Mouse (Mus musculus) embryo, embryonic 11.5 days (tissue): ENCODE results near the gene Pigk.

Experiments used
- DNase-seq: peaks from one replicate; pipeline ENCODE4 v3.0.0-alpha.2; 2012; ENCODE audit warnings: low read depth, low spot score

Pigk gene

GRCm38 (mm10) chr3:152932544-152932943, 218.6 kb downstream of the Pigk start:
- no peak for DNase-seq

- DNase-seq = no peak
Measured at GRCm38 (mm10) chr3:152933737-152934136, 219.8 kb downstream of the Pigk start.

GRCm38 (mm10) chr3:152936313-152936712, 222.4 kb downstream of the Pigk start:
- no peak for DNase-seq

DNA sequence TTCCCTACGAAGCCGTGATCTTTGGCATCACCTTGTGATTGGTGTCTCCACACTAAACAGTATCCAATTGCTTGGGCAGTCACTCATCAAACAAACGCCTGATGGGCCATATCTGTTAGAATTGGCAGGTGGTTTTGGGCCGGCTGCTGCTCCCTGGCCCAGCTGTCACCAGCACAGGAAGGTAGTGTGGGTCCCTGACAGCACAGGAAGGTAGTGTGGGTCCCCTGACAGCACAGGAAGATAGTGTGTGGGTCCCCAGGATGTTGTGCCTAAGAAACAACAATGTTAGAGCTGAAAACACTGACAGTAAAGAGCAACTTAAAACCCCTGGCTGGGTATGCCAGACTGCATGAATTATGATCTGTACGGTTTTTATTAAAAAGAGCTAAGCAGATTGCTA, 227.8 kb downstream of the Pigk start:
- DNase-seq = no peak

GRCm38 (mm10) chr3:152942985-152943384, 229.1 kb downstream of the Pigk start:
- DNase-seq = no peak

DNA sequence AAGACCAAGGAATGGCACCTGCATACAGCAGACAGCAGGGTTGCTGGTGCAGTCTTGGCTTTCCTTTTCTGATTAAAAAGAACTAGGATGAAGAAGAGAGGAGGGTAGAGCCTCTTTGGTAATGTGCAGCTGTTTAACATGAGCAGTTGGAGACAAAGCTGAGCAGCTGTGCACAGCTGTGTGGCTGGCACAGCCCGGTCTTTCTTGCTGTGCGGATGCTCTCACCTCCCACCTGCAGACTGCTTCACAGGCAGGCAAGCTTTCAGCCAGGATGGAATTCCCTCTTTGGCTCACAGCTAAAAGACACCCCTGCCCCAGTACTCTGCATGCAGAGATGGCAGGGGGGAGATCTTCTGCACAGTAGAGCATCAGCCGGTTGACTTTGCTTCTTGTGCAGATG, 230.9 kb downstream of the Pigk start:
- no peak for DNase-seq

GRCm38 (mm10) chr3:152947031-152947640, 233.2 kb downstream of the Pigk start:
- DNase-seq = no peak

GRCm38 (mm10) chr3:152948556-152948955, 234.7 kb downstream of the Pigk start:
- no peak for DNase-seq

DNA sequence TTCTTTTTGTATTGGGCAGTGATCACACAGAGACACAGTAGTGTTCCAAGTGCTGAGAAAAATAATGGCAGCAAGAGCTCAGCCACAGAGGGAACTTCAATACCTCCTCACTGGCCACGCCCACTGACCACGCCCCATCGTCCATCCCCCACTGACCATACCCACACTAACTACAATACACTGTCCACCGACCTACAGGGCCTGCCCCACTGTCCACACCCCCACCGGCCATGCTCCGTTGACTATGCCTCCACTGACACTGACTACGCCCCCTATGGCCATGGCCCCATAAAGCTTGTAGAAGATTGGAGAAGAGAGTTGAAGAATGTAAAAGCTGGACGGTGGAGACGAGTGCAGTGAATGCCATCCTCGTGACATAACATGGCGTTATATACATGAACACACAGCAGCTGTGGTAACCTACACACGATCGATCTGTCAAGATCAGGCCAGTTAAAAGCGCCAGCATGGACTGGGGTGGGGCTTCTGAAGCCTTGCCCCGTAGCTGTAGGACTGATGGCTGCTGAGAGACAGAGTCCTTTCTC, 235.4 kb downstream of the Pigk start:
- DNase-seq = no peak

- DNase-seq = no peak
Measured at GRCm38 (mm10) chr3:152950299-152950698, 236.4 kb downstream of the Pigk start.

DNA sequence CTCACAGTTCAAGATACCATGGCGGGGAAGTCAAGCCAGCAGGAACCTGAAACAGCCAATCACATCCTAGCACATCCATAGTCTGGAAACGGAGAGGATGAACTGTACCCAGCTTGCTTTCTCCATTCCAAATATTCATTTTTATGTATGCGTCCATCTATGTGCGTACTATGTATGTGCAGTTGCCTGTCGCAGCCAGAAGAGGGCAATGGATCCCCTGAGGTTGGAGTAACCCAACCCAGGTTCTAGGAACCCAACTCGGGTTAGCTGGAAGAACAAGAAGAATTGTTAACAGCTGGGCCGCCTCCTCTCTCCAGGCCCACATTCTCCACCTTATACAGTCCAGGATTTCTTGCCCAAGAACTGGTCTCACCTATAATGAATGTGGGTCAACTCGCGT, 237.0 kb downstream of the Pigk start:
- no peak for DNase-seq

- no peak for DNase-seq
Measured at GRCm38 (mm10) chr3:152951634-152952545, 238.0 kb downstream of the Pigk start.

GRCm38 (mm10) chr3:152956038-152956437, 242.1 kb downstream of the Pigk start:
- DNase-seq = no peak

DNA sequence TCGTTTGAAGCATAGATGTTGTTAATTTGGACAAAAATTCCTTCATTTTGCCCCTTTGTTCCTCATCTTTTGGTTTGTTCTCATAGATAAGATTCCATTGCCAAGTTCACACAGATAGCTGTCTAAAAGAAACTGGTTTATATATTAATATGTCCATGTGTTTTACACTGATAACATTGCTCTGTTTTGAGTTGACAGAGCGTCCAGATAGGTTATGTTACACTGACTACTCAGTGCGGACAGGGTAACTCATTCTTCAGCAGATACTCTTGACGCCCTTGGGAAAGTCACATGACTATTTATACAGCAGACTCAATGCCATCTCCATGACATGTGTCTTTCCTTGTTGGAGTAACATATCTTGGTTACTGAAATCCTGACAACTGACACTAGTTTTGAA, 242.9 kb downstream of the Pigk start:
- no peak for DNase-seq

- peak; percentile 51 for DNase-seq
Measured at GRCm38 (mm10) chr3:152958358-152959150, 244.7 kb downstream of the Pigk start.

DNA sequence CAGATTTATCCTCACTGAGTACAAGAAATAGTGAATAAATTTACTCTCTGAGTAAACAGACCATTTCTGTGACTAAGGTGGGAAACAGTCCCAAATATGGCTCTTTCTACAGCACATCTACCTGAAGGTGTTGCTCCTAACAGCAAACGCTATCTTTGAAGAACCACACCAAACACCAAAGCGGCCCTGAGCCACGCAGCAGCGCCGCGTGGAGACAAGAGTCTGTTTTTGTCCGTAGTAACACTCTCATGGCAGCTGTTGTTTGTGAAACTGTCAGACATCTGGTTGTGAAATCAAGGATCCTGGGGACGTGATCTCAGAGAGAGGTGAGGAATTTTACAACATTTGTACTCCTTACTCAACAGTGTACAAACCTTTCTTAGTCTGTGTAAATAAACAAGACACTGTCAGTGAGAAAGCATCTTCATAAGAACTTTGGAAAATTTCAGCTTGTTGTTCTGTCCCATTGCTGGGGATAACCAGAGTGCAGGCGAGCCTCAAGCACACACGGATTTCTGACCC, 248.0 kb downstream of the Pigk start:
- no peak for DNase-seq

DNA sequence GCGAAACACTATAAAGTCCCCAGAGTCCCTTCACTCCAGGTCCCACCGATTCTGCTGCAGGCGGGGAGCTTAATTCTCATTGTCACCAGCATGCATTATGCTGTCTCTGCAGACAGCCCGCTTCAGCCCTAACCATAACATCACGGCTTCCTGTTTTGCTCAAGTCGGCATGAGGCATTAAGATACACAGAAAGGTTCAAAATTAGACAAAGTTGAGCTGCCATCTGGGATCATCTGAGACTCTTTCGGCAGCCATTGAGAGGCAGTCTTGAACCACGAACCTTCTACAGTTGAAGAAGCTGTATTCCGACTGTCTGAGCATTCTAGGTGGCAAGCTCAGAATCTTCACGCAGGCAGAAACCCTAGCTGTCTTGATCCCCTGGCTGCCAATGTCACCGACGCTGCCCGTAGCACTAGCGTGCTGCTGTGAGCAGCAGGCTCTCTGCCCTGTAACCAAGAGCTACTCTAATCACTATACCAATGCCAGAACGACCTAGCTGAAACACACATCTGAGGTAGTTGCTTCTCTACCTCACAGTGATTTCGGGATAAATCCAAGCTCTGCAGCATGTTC, 256.0 kb downstream of the Pigk start:
- DNase-seq = no peak

- no peak for DNase-seq
Measured at GRCm38 (mm10) chr3:152971373-152971772, 257.5 kb downstream of the Pigk start.

DNA sequence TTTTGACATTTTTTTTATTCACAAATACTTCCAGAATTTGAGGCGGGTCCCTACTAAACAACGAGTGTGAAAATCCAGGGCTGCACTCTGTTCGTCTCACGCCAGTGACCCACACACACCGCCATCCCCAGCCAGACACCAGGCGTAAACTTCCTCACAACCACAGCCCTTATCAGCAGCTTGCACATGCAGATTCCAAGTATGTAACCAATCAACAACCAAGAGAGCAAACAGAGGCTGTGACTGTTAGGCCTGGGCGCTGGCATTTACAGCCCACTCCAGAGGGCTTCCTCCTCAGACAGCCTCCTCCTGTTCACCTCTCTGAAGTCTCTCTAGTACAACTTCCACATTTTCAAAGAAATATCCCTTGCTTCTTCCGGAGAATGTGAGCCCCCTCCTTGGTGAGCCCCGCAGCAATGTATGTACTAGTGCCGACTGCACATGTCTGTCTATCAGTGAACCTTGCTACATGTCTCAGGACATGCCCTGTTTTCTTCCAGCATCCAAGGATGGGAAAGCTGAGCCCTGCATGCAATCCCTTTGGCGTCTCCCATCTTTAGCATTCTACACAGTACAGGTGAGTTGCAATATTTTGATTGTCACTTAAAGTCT, 265.7 kb downstream of the Pigk start:
- no peak for DNase-seq

GRCm38 (mm10) chr3:152980431-152980830, 266.5 kb downstream of the Pigk start:
- DNase-seq = no peak
